In genomic region chr3:85332276-85332675, GRCm38 (mm10) we compare ENCODE assay signal across 10 mouse cellular contexts.
"Had no signal": no experiment of that assay in that cellular context is flagged by ENCODE, and none has a peak within 500 bp of the region (broad histone marks: within the 10 kb centered on the region; RNA-seq: fewer than 3 reads in every experiment).

No protein-coding gene starts in this region.

- DNase-seq: kidney, postnatal 25 days; layer of hippocampus, adult 9-11 months; left cerebral cortex, postnatal 4 days; liver, postnatal 0 days; lung, embryonic 14.5 days; lung, postnatal 36 days; retina, postnatal 1 day; right cerebral cortex, postnatal 25 days; spleen, adult 18-20 months; thymus, postnatal 25 days had no signal
